ENCODE assay signal across 24 mouse cellular contexts in genomic region chr2:124478526-124478925, GRCm38 (mm10).
DNase-seq lines count a peak whose midpoint lies in the region; ATAC-seq and TF ChIP-seq lines count a peak whose summit lies in the region.
"Had no signal": no experiment of that assay in that cellular context is flagged by ENCODE, and none has a peak within 500 bp of the region (broad histone marks: within the 10 kb centered on the region; RNA-seq: fewer than 3 reads in every experiment).

No protein-coding gene starts in this region.

- H3K27me3 ChIP-seq in lung, embryonic 14.5 days (ENCODE audit: insufficient read depth, low read length) = no peaks in the 10 kb centered on the region
- no peaks in the 10 kb centered on the region for H3K27me3 ChIP-seq in lung, embryonic 16.5 days (ENCODE audit: control insufficient read depth, insufficient read depth, low read depth, low read length)
- H3K27me3 ChIP-seq in lung, postnatal 0 days (replicated peaks; ENCODE audit: insufficient read depth, low read length) = no peaks in the 10 kb centered on the region
- H3K27me3 ChIP-seq: CH12.LX; embryonic facial prominence, embryonic 12.5 days; forebrain, embryonic 13.5 days; forebrain, embryonic 15.5 days; Patski had no signal

- TF ChIP-seq CTCF in lung, embryonic 14.5 days (IDR thresholded peaks at IDR 0.05; ENCODE audit: low read depth) = no peak
- TF ChIP-seq CTCF in lung, adult 2 months (IDR thresholded peaks at IDR 0.05; ENCODE audit: insufficient read depth, low read length) = no peak
- TF ChIP-seq CTCF in lung, postnatal 0 days (IDR thresholded peaks at IDR 0.05) = no peak

- ATAC-seq in lung, embryonic 14.5 days (ENCODE audit: insufficient read depth) = peak; percentile 71
- peak; percentile 76; the same call in 1 of the 2 replicates for ATAC-seq in lung, embryonic 16.5 days (ENCODE audit: low read depth)
- no peak for ATAC-seq in lung, postnatal 0 days
- ATAC-seq: activated CD4-positive, CD25-positive, alpha-beta regulatory T cell, adult 4 months; CD4-positive, CD25-positive, alpha-beta regulatory T cell, adult 4 months; forebrain, embryonic 13.5 days; forebrain, embryonic 15.5 days; forebrain, postnatal 0 days; Patski had no signal

- no peak for TF ChIP-seq EP300 in lung, postnatal 0 days (IDR thresholded peaks at IDR 0.05)

- no peak overlapping the region for H3K4me2 ChIP-seq in lung, embryonic 14.5 days
- no peak overlapping the region for H3K4me2 ChIP-seq in lung, embryonic 16.5 days (ENCODE audit: low read depth, low read length)
- H3K4me2 ChIP-seq in lung, postnatal 0 days (replicated peaks; ENCODE audit: low read depth, low read length) = no peak overlapping the region
- H3K4me2 ChIP-seq: embryonic facial prominence, embryonic 12.5 days; forebrain, embryonic 13.5 days; forebrain, embryonic 15.5 days had no signal

- H3K4me3 ChIP-seq in lung, embryonic 14.5 days (ENCODE audit: low read depth, low read length) = no peak overlapping the region
- H3K4me3 ChIP-seq in lung, adult 2 months (replicated peaks; ENCODE audit: extremely low read depth, low read depth, low read length) = no peak overlapping the region
- H3K4me3 ChIP-seq in lung, embryonic 16.5 days (ENCODE audit: low read length) = no peak overlapping the region
- no peak overlapping the region for H3K4me3 ChIP-seq in lung, postnatal 0 days (ENCODE audit: low read depth, low read length)
- H3K4me3 ChIP-seq: embryonic facial prominence, embryonic 10.5 days; embryonic facial prominence, embryonic 12.5 days; forebrain, embryonic 13.5 days; forebrain, embryonic 15.5 days had no signal

- H3K9me3 ChIP-seq in lung, embryonic 14.5 days (ENCODE audit: low read depth, low read length) = no peaks in the 10 kb centered on the region
- H3K9me3 ChIP-seq in lung, embryonic 16.5 days (ENCODE audit: control insufficient read depth, low read length) = no peaks in the 10 kb centered on the region
- no peaks in the 10 kb centered on the region for H3K9me3 ChIP-seq in lung, postnatal 0 days (ENCODE audit: low read length)
- H3K9me3 ChIP-seq: embryonic facial prominence, embryonic 10.5 days; embryonic facial prominence, embryonic 12.5 days; forebrain, embryonic 13.5 days; forebrain, embryonic 15.5 days had no signal

- TF ChIP-seq POLR2A in lung, adult 2 months (IDR thresholded peaks at IDR 0.05; ENCODE audit: borderline replicate concordance, extremely low read depth, low read depth, low read length) = no peak

- 54% methylated on average over 4 of the region's 4 CpGs for WGBS in lung, embryonic 14.5 days
- WGBS in lung, adult 2 months = 67% methylated on average over 4 of the region's 4 CpGs
- 46% methylated on average over 4 of the region's 4 CpGs for WGBS in lung, embryonic 16.5 days
- WGBS in lung, postnatal 0 days = 53% methylated on average over 4 of the region's 4 CpGs

- H3K27ac ChIP-seq in lung, embryonic 14.5 days (ENCODE audit: low read depth) = no peak overlapping the region
- H3K27ac ChIP-seq in lung, embryonic 16.5 days (ENCODE audit: low read length) = peak overlapping the region; percentile 24; the same call in 1 of the 2 replicates
- no peak overlapping the region for H3K27ac ChIP-seq in lung, postnatal 0 days (ENCODE audit: low read length)
- H3K27ac ChIP-seq: embryonic facial prominence, embryonic 10.5 days; embryonic facial prominence, embryonic 12.5 days; forebrain, embryonic 13.5 days; forebrain, embryonic 15.5 days had no signal

- no peaks in the 10 kb centered on the region for H3K36me3 ChIP-seq in lung, embryonic 14.5 days (ENCODE audit: insufficient read depth)
- no peaks in the 10 kb centered on the region for H3K36me3 ChIP-seq in lung, embryonic 16.5 days (ENCODE audit: control insufficient read depth, insufficient read depth, low read length)
- no peaks in the 10 kb centered on the region for H3K36me3 ChIP-seq in lung, postnatal 0 days (ENCODE audit: insufficient read depth, low read length)
- H3K36me3 ChIP-seq: embryonic facial prominence, embryonic 10.5 days; embryonic facial prominence, embryonic 12.5 days; forebrain, embryonic 15.5 days; G1E had no signal

- DNase-seq in adrenal gland, adult 2 months = peak; percentile 5
- DNase-seq in adrenal gland, postnatal 10 days = no peak
- peak; percentile 25 for DNase-seq in adrenal gland, postnatal 14 days
- no peak for DNase-seq in adrenal gland, postnatal 4 days (ENCODE audit: low spot score in 2 of 2)
- DNase-seq in lung, embryonic 14.5 days = peak; percentile 73
- no peak for DNase-seq in lung, adult 2 months
- no peak for DNase-seq in lung, postnatal 0 days (ENCODE audit: low spot score)
- DNase-seq: B cell, adult 2 months; cerebellum, adult 11-12 months; cerebellum, adult 2 months; cerebellum, adult 9-10 months; cerebellum, postnatal 10 days; cerebellum, postnatal 25 days; forebrain, postnatal 0 days had no signal

- H3K4me1 ChIP-seq in lung, embryonic 14.5 days (ENCODE audit: insufficient read depth) = no peaks in the 10 kb centered on the region
- H3K4me1 ChIP-seq in lung, adult 2 months (ENCODE audit: control insufficient read depth, insufficient read depth, low read length) = no peaks in the 10 kb centered on the region
- no peaks in the 10 kb centered on the region for H3K4me1 ChIP-seq in lung, embryonic 16.5 days (replicated peaks; ENCODE audit: control insufficient read depth, insufficient read depth, low read length)
- H3K4me1 ChIP-seq in lung, postnatal 0 days (ENCODE audit: insufficient read depth, low read depth, low read length) = no peaks in the 10 kb centered on the region
- H3K4me1 ChIP-seq: embryonic facial prominence, embryonic 10.5 days; embryonic facial prominence, embryonic 12.5 days; forebrain, embryonic 15.5 days had no signal

- H3K9ac ChIP-seq in lung, embryonic 14.5 days = no peak overlapping the region
- no peak overlapping the region for H3K9ac ChIP-seq in lung, embryonic 16.5 days (ENCODE audit: low read length)
- H3K9ac ChIP-seq in lung, postnatal 0 days (replicated peaks; ENCODE audit: low read depth) = no peak overlapping the region
- H3K9ac ChIP-seq: embryonic facial prominence, embryonic 12.5 days; forebrain, embryonic 13.5 days; forebrain, embryonic 15.5 days; forebrain, postnatal 0 days had no signal

Comparison
In these comparisons a context has a peak if more than half of its experiments do, and no peak if none do; other contexts are left out.
1. DNase-seq: peak in adrenal gland, adult 2 months (single experiment), adrenal gland, postnatal 14 days (single experiment) and lung, embryonic 14.5 days (single experiment); none in adrenal gland, postnatal 10 days (single experiment), adrenal gland, postnatal 4 days (0 of 2), lung, adult 2 months (single experiment) and lung, postnatal 0 days (single experiment).